Mouse (Mus musculus): ENCODE measurements around the gene Etl4.

GRCm38 (mm10) chr2:20433656-20434055, 524.1 kb downstream of the Etl4 start:
- no peak for TF ChIP-seq POLR2A (IDR thresholded peaks at IDR 0.05; ENCODE audit: extremely low read depth, insufficient read depth, low read length)
- TF ChIP-seq CTCF (IDR thresholded peaks at IDR 0.05; ENCODE audit: low read depth, low read length), result no peak
